Mouse (Mus musculus): ENCODE measurements around the gene Ranbp2.

DNA sequence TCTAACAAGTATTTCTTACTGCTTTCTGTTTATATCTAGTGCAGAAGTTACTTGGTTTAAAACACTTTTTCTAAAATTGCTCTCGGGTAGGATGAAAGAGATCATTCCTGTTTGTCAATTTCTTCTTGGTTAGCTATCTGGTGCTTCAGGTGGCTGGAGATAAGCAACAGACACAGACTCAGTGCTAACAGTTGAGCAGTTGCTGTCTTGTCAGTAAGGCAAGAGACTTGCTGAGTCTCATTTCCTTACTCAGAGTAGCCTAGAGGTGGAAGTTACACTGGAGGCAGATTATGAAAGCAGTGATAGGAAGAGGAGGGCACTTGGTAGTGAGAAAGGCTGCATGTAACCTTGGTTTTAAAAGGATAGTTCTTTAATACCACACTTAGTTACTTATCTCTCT lies 5.5 kb downstream of the Ranbp2 start:
- TF ChIP-seq CTCF (IDR thresholded peaks at IDR 0.05; ENCODE audit: borderline replicate concordance, control insufficient read depth, extremely low read depth, insufficient read depth, low read length, poor library complexity) (no peak), POLR2A (IDR thresholded peaks at IDR 0.05; ENCODE audit: control insufficient read depth, extremely low read depth, insufficient read depth, low read length, poor library complexity) (no peak)
